Comparison of ENCODE assay signal across 18 mouse cellular contexts in the genomic region with DNA sequence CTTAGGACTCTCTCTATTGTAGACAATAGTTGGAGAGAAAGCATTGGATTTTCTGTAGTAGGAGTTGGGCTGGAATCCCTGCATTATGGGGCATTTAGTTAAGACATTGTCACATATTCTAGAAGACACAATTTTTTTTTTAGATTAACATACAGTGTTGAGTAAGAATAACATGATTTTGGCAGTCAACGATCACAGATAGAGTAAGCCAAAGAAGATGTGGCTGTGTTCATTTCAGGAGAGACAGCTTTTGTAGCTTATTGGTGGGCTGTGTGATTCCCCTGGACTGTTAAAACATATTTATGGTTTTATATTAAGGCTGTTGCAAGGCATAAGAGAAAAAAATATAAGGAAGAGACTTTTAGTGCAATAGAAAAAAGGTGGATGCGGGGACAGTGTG.
DNase-seq lines count a peak whose midpoint lies in the region; ATAC-seq lines count a peak whose summit lies in the region.
"Had no signal": no experiment of that assay in that cellular context is flagged by ENCODE, and none has a peak within 500 bp of the region (broad histone marks: within the 10 kb centered on the region; RNA-seq: fewer than 3 reads in every experiment).

No protein-coding gene starts in this region.

- H3K4me1 ChIP-seq in heart, embryonic 11.5 days (ENCODE audit: control insufficient read depth, insufficient read depth, low read length): peaks cover 5% of the 10 kb centered on the region; the same call in 1 of the 2 replicates
- H3K4me1 ChIP-seq: embryonic facial prominence, embryonic 10.5 days; embryonic facial prominence, embryonic 12.5 days; forebrain, embryonic 13.5 days; forebrain, embryonic 15.5 days had no signal

- no peaks in the 10 kb centered on the region for H3K27me3 ChIP-seq in heart, embryonic 11.5 days (ENCODE audit: control insufficient read depth, insufficient read depth, low read length)
- H3K27me3 ChIP-seq: embryonic facial prominence, embryonic 12.5 days; forebrain, embryonic 13.5 days; forebrain, embryonic 15.5 days had no signal

- H3K4me3 ChIP-seq in heart, embryonic 11.5 days (ENCODE audit: low read depth, low read length): no peak overlapping the region
- H3K4me3 ChIP-seq: embryonic facial prominence, embryonic 10.5 days; embryonic facial prominence, embryonic 12.5 days; forebrain, embryonic 13.5 days; forebrain, embryonic 15.5 days had no signal

- no peak overlapping the region for H3K4me2 ChIP-seq in heart, embryonic 11.5 days
- H3K4me2 ChIP-seq: embryonic facial prominence, embryonic 12.5 days; forebrain, embryonic 13.5 days; forebrain, embryonic 15.5 days had no signal

- H3K9me3 ChIP-seq in heart, embryonic 11.5 days (replicated peaks; ENCODE audit: control insufficient read depth, low read length): no peaks in the 10 kb centered on the region
- H3K9me3 ChIP-seq: embryonic facial prominence, embryonic 10.5 days; embryonic facial prominence, embryonic 12.5 days; forebrain, embryonic 13.5 days; forebrain, embryonic 15.5 days had no signal

- H3K9ac ChIP-seq in heart, embryonic 11.5 days (ENCODE audit: low read depth, low read length): no peak overlapping the region
- H3K9ac ChIP-seq: embryonic facial prominence, embryonic 12.5 days; forebrain, embryonic 13.5 days; forebrain, embryonic 15.5 days; forebrain, postnatal 0 days had no signal

- 87% methylated on average over 2 of the region's 2 CpGs for WGBS in heart, embryonic 11.5 days (ENCODE audit: insufficient replicate concordance)

- no peaks in the 10 kb centered on the region for H3K36me3 ChIP-seq in heart, embryonic 11.5 days (ENCODE audit: control insufficient read depth, insufficient read depth, low read length)
- H3K36me3 ChIP-seq: embryonic facial prominence, embryonic 10.5 days; embryonic facial prominence, embryonic 12.5 days; forebrain, embryonic 15.5 days had no signal

- ATAC-seq in heart, embryonic 11.5 days (replicated peaks; ENCODE audit: insufficient number of reproducible peaks, low FRiP score, low TSS enrichment): no peak
- ATAC-seq: forebrain, embryonic 13.5 days; forebrain, embryonic 15.5 days; forebrain, postnatal 0 days had no signal

- H3K27ac ChIP-seq in heart, embryonic 11.5 days (ENCODE audit: low read depth, low read length): no peak overlapping the region
- H3K27ac ChIP-seq: embryonic facial prominence, embryonic 10.5 days; embryonic facial prominence, embryonic 12.5 days; forebrain, embryonic 13.5 days; forebrain, embryonic 15.5 days had no signal

- peak; percentile 2 to 8 for DNase-seq in frontal cortex, adult 2 months (ENCODE audit: extremely low spot score in 1 of 2, low spot score in 1 of 2)
- no peak for DNase-seq in frontal cortex, postnatal 14 days (ENCODE audit: low spot score in 2 of 2)
- DNase-seq in brain, adult 2 months (ENCODE audit: low read depth, low spot score): peak; percentile 20
- DNase-seq in telencephalon, adult 2 months (ENCODE audit: low read depth, low spot score): peak; percentile 36
- DNase-seq: adrenal gland, adult 2 months; adrenal gland, postnatal 10 days; adrenal gland, postnatal 25 days; cerebellum, adult 11-12 months; cerebellum, adult 2 months; cerebellum, adult 9-10 months; cerebellum, postnatal 10 days; cerebellum, postnatal 25 days; forebrain, postnatal 0 days had no signal

Comparison
In these comparisons a context has a peak if more than half of its experiments do, and no peak if none do; other contexts are left out.
1. DNase-seq: peak in frontal cortex, adult 2 months (2 of 2), brain, adult 2 months (single experiment) and telencephalon, adult 2 months (single experiment); none in frontal cortex, postnatal 14 days (0 of 2).